Mouse (Mus musculus) myocyte (in vitro differentiated cells): ENCODE results near the gene F830045P16Rik. TPM values are rescaled to one million over a fixed set of nuclear protein-coding genes. Genes with fewer than 3 reads are reported as not detected.

Source experiments
- H3K27me3 ChIP-seq: one replicate; pipeline ENCODE4 v1.6.1; 2011; ENCODE audit not compliant: control insufficient read depth, insufficient read depth, insufficient read length
- H3K36me3 ChIP-seq: one replicate; pipeline ENCODE4 v1.6.1; 2011; ENCODE audit not compliant: control insufficient read depth, insufficient read depth
- H3K4me2 ChIP-seq: one replicate; pipeline ENCODE4 v1.6.1; 2011; ENCODE audit warnings: low read depth, control low read depth
- H3K4me3 ChIP-seq: one replicate; pipeline ENCODE4 v1.5.1; 2011; ENCODE audit warnings: mild to moderate bottlenecking, control low read depth, moderate library complexity
- H3K79me2 ChIP-seq: one replicate; pipeline ENCODE4 v1.6.1; 2011; ENCODE audit not compliant: control insufficient read depth, insufficient read depth
- H3ac ChIP-seq: one replicate; pipeline ENCODE4 v1.6.1; 2011; ENCODE audit not compliant: control insufficient read depth, insufficient read length
- CEBPB ChIP-seq: IDR thresholded peaks from 2 replicates; pipeline ENCODE4 v1.6.1; 2011; ENCODE audit warnings: mild to moderate bottlenecking, moderate library complexity; ENCODE audit not compliant: poor library complexity, insufficient read depth, severe bottlenecking
- E2F4 ChIP-seq: IDR thresholded peaks from one replicate; pipeline ENCODE4 v1.6.1; 2011; ENCODE audit warnings: mild to moderate bottlenecking, control low read depth, moderate library complexity; ENCODE audit not compliant: insufficient read depth
- MAX ChIP-seq: IDR thresholded peaks from one replicate; pipeline ENCODE4 v1.6.1; 2011; ENCODE audit warnings: low read depth, mild to moderate bottlenecking, control low read depth
- MYOD1 ChIP-seq, 3 experiments: IDR thresholded peaks; one replicate each; pipeline ENCODE4 v1.6.1; 2011; ENCODE audit warnings: control low read depth in 2 of 3, low read depth in 2 of 3, mild to moderate bottlenecking in 2 of 3, moderate library complexity in 1 of 3; ENCODE audit not compliant: insufficient read length in 2 of 3, control insufficient read depth in 1 of 3
- MYOG ChIP-seq, 3 experiments: IDR thresholded peaks; one replicate each; pipeline ENCODE4 v1.6.1; 2011; ENCODE audit warnings: control low read depth in 2 of 3, low read depth in 2 of 3, mild to moderate bottlenecking in 2 of 3; ENCODE audit not compliant: insufficient read length in 2 of 3, control insufficient read depth in 1 of 3, insufficient read depth in 1 of 3
- POLR2A ChIP-seq: IDR thresholded peaks from one replicate; pipeline ENCODE4 v1.6.1; 2011; ENCODE audit warnings: low read depth, mild to moderate bottlenecking, control low read depth, moderate library complexity; ENCODE audit not compliant: insufficient read length
- POLR2AphosphoS2 ChIP-seq: IDR thresholded peaks from one replicate; pipeline ENCODE4 v1.6.1; 2011; ENCODE audit warnings: low read depth, control low read depth; ENCODE audit not compliant: insufficient read length
- REST ChIP-seq: IDR thresholded peaks from one replicate; pipeline ENCODE4 v1.6.1; 2011; ENCODE audit warnings: mild to moderate bottlenecking, control low read depth, moderate library complexity; ENCODE audit not compliant: insufficient read depth, insufficient read length
- SRF ChIP-seq: IDR thresholded peaks from one replicate; pipeline ENCODE4 v1.6.1; 2011; ENCODE audit warnings: low read depth; ENCODE audit not compliant: control insufficient read depth, insufficient read length
- TCF12 ChIP-seq: IDR thresholded peaks from one replicate; pipeline ENCODE4 v1.6.1; 2011; ENCODE audit warnings: mild to moderate bottlenecking, control low read depth; ENCODE audit not compliant: poor library complexity, insufficient read depth, severe bottlenecking
- TCF3 ChIP-seq: IDR thresholded peaks from one replicate; pipeline ENCODE4 v1.6.1; 2011; ENCODE audit warnings: low read depth, control low read depth; ENCODE audit not compliant: insufficient read length
- USF1 ChIP-seq: IDR thresholded peaks from one replicate; pipeline ENCODE4 v1.6.1; 2011; ENCODE audit warnings: low read depth, mild to moderate bottlenecking, control low read depth, moderate library complexity
- polyA plus RNA-seq: library from polyadenylated mRNA; unstranded; fragments of >200 nt; fragmentation: generic; extraction: Trizol; gene quantifications from one replicate; pipeline ENCODE4 v1.2.1, GENCODE M21; 2012; ENCODE audit warnings: missing spikeins

F830045P16Rik gene
- polyA plus RNA-seq, 1 experiment: not detected

DNA sequence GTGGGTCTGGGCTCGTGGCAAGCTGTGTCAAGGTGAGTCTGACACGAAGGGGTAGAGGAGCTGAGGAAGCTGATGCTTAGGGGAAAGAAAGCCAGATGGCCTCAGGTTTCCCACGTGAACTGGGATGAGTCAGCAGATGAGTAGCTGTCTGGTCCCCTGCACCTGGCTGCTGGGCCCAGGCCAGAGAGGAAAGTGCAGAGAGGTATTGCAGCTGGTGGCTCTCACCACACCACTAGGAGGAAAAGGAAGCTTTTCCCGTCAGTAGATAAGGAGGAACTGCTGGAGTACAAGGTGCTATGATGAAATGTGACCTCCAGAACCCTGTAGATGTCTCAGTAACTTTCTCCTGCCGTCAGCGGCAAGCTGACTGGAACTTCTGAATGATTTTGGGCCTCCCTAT, 122.9 kb downstream of the F830045P16Rik start:
- no peak overlapping the region for H3K4me3 ChIP-seq
- no peaks in the 10 kb centered on the region for H3K27me3 ChIP-seq
- no peaks in the 10 kb centered on the region for H3K79me2 ChIP-seq
- H3ac ChIP-seq: no peak overlapping the region
- H3K36me3 ChIP-seq: no peaks in the 10 kb centered on the region
- no peak for TF ChIP-seq SRF
- no peak overlapping the region for H3K4me2 ChIP-seq

DNA sequence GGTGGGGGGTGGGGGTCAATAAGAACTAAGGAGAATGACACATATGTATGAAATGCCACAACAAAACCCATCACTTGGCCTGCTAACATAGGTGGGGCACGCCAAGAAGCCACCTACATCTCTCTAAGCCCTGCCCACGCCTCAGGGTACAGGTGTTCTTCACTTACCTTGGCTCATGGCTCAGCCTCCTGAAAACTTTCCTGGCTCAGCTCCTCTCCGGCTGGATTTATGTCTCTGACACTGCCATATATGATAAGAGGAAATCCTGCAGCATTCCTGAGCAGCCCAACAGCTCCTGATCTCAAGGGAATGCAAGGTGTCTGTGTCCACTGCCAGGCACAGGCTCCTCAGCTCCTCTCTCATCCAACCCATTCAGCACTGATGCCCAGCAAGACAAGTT, 124.8 kb downstream of the F830045P16Rik start:
- TF ChIP-seq MAX: no peak
- no peak for TF ChIP-seq USF1
- TF ChIP-seq TCF12: no peak
- no peak for TF ChIP-seq SRF
- TF ChIP-seq CEBPB: no peak
- no peak for TF ChIP-seq POLR2AphosphoS2
- no peak for TF ChIP-seq MYOG (IDR thresholded peaks at IDR 0.05; ENCODE audit: control insufficient read depth in 1 of 3, insufficient read depth in 1 of 3, insufficient read length in 2 of 3, low read depth in 2 of 3)
- no peak for TF ChIP-seq E2F4
- TF ChIP-seq TCF3: no peak
- no peak for TF ChIP-seq POLR2A
- no peak for TF ChIP-seq REST
- no peak for TF ChIP-seq MYOD1 (IDR thresholded peaks at IDR 0.05; ENCODE audit: control insufficient read depth in 1 of 3, insufficient read length in 2 of 3, low read depth in 2 of 3)
- H3K4me2 ChIP-seq: no peak overlapping the region
- no peaks in the 10 kb centered on the region for H3K27me3 ChIP-seq
- H3K36me3 ChIP-seq: no peaks in the 10 kb centered on the region
- no peak overlapping the region for H3K4me3 ChIP-seq
- no peaks in the 10 kb centered on the region for H3K79me2 ChIP-seq
- no peak overlapping the region for H3ac ChIP-seq

DNA sequence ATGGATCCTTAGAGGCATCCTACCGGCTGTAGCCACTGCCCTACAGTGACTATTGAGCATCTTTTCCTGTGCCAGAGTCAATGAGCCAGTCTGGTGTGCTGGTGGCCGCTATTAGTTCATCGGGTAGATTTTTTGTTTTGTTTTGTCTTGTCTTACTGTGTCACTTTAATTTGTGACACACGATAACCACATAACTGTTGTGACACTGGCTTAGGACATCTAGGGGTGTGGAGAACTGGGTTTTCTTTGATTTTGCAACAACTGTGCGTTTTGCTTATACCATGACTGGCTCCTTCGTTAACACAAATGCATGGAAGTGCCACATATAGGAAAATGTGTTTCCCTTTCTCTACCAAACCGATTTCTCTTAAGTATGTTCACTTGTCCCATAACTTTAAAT, 126.1 kb downstream of the F830045P16Rik start:
- Histone ChIP-seq H3K4me3 (no peak overlapping the region), H3K36me3 (no peaks in the 10 kb centered on the region), H3ac (no peak overlapping the region), H3K79me2 (no peaks in the 10 kb centered on the region), H3K27me3 (no peaks in the 10 kb centered on the region), H3K4me2 (no peak overlapping the region)
- TF ChIP-seq E2F4 (no peak), POLR2AphosphoS2 (no peak), REST (no peak), USF1 (no peak), SRF (no peak), POLR2A (no peak), MYOD1 (IDR thresholded peaks at IDR 0.05; ENCODE audit: control insufficient read depth in 1 of 3, insufficient read length in 2 of 3, low read depth in 2 of 3) (no peak), TCF12 (no peak)

DNA sequence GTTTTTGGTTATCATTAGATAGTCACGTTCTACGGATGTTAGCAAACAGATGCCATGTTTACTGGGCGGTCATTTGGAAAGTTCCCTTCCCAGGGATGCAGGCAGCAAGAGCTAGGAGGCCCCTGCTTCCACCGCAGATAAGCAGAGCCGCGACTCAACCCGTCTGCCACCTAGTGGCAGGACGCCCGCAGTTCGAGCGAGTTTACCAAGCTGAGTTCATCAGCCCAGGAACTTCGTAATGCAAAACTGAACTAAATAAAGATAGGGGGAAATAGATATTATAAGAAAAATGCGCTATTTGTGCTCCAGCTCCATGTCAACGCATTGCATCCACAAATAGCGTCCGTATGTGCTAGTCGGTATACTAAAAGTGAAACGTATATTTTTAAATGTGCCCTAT, 127.9 kb downstream of the F830045P16Rik start:
- Histone ChIP-seq H3K4me2 (peak overlapping the region; percentile 70), H3ac (no peak overlapping the region), H3K4me3 (no peak overlapping the region), H3K27me3 (no peaks in the 10 kb centered on the region), H3K36me3 (no peaks in the 10 kb centered on the region), H3K79me2 (no peaks in the 10 kb centered on the region)
- TF ChIP-seq POLR2A (no peak), MYOG (IDR thresholded peaks at IDR 0.05; ENCODE audit: control insufficient read depth in 1 of 3, insufficient read depth in 1 of 3, insufficient read length in 2 of 3, low read depth in 2 of 3) (no peak), SRF (no peak), MAX (no peak), USF1 (no peak)

Other genes starting within 250 kb of the F830045P16Rik start
- 9.9 TPM for gene Ckap2l, start 239.4 kb downstream of the F830045P16Rik start, polyA plus RNA-seq
- not detected for gene Il1a, start 226.6 kb downstream of the F830045P16Rik start, polyA plus RNA-seq
- 0.47 TPM for gene Il1b, start 165.5 kb downstream of the F830045P16Rik start, polyA plus RNA-seq
- gene Sirpa, start 56.2 kb upstream of the F830045P16Rik start, polyA plus RNA-seq: 0.53 TPM
- not detected for gene Pdyn, start 163.2 kb upstream of the F830045P16Rik start, polyA plus RNA-seq